Comparison of ENCODE assay signal across 8 mouse cellular contexts in genomic region chr5:110177021-110177420, GRCm38 (mm10). TPM values are rescaled to one million over a fixed set of nuclear protein-coding genes. Genes with fewer than 3 reads are reported as not detected.
A peak's percentile ranks its signal among the peaks of the same experiment; 100 is the strongest.
DNase-seq lines count a peak whose midpoint lies in the region; ATAC-seq and TF ChIP-seq lines count a peak whose summit lies in the region.

No protein-coding gene starts in this region.

- no peaks in the 10 kb centered on the region for H3K27me3 ChIP-seq in hindbrain, postnatal 0 days (ENCODE audit: insufficient read depth, low read length)
- no peaks in the 10 kb centered on the region for H3K27me3 ChIP-seq in midbrain, embryonic 16.5 days (ENCODE audit: control insufficient read depth, insufficient read depth, low read depth, low read length)

- under 1% methylated on average over 19 of the region's 19 CpGs for WGBS in lung, adult 2 months
- 3% methylated on average over 19 of the region's 19 CpGs for WGBS in hindbrain, postnatal 0 days
- 6% methylated on average over 19 of the region's 19 CpGs for WGBS in midbrain, embryonic 16.5 days

- H3K4me3 ChIP-seq in lung, adult 2 months (replicated peaks; ENCODE audit: extremely low read depth, low read depth, low read length), result peak overlapping the region; percentile 84
- H3K4me3 ChIP-seq in hindbrain, postnatal 0 days (ENCODE audit: low read length), result peak overlapping the region; percentile 91
- peak overlapping the region; percentile 96 for H3K4me3 ChIP-seq in midbrain, embryonic 16.5 days (ENCODE audit: low read depth, low read length)

- no peak for TF ChIP-seq POLR2A in lung, adult 2 months (IDR thresholded peaks at IDR 0.05; ENCODE audit: borderline replicate concordance, extremely low read depth, low read depth, low read length)

- H3K27ac ChIP-seq in hindbrain, postnatal 0 days, result peak overlapping the region; percentile 78
- H3K27ac ChIP-seq in midbrain, embryonic 16.5 days (ENCODE audit: low read length), result peak overlapping the region; percentile 85

- no peaks in the 10 kb centered on the region for H3K9me3 ChIP-seq in hindbrain, postnatal 0 days (ENCODE audit: low read length)
- H3K9me3 ChIP-seq in midbrain, embryonic 16.5 days (replicated peaks; ENCODE audit: control insufficient read depth, low read length, poor library complexity, severe bottlenecking), result no peaks in the 10 kb centered on the region

- H3K4me1 ChIP-seq in lung, adult 2 months (ENCODE audit: control insufficient read depth, insufficient read depth, low read length), result peaks cover 4% of the 10 kb centered on the region; the same call in 1 of the 2 replicates
- H3K4me1 ChIP-seq in hindbrain, postnatal 0 days (ENCODE audit: insufficient read depth, low read length), result peaks cover 9% of the 10 kb centered on the region; the same call in 1 of the 2 replicates
- peaks cover 14% of the 10 kb centered on the region for H3K4me1 ChIP-seq in midbrain, embryonic 16.5 days (ENCODE audit: control insufficient read depth, insufficient read depth, low read length)

- peaks cover 1% of the 10 kb centered on the region; the same call in 1 of the 2 replicates for H3K36me3 ChIP-seq in hindbrain, postnatal 0 days (ENCODE audit: insufficient read depth, low read length)
- H3K36me3 ChIP-seq in midbrain, embryonic 16.5 days (ENCODE audit: control insufficient read depth, insufficient read depth, low read length), result 0 out of 2 replicates have a peak, but pooled peaks cover 6% of the 10 kb centered on the region

- no peak for DNase-seq in lung, adult 2 months
- no peak for DNase-seq in lung, postnatal 4 days
- DNase-seq in hindbrain, postnatal 0 days (ENCODE audit: low spot score), result no peak
- no peak for DNase-seq in natural killer cell, adult 2 months (ENCODE audit: low spot score in 2 of 2)
- no peak for DNase-seq in gastrocnemius, postnatal 4 days (ENCODE audit: low spot score in 2 of 2)
- no peak for DNase-seq in kidney, postnatal 4 days

- ATAC-seq in common myeloid progenitor, adult 5-6 weeks (replicated peaks; ENCODE audit: low read depth, poor library complexity, severe bottlenecking), result peak; percentile 26
- ATAC-seq in hindbrain, postnatal 0 days, result no peak; the same call in 1 of the 2 replicates
- ATAC-seq in midbrain, embryonic 16.5 days, result no peak

- peak overlapping the region; percentile 92 for H3K9ac ChIP-seq in hindbrain, postnatal 0 days (replicated peaks; ENCODE audit: low read length)
- H3K9ac ChIP-seq in midbrain, embryonic 16.5 days (ENCODE audit: low read depth, low read length), result peak overlapping the region; percentile 85

- no peak for TF ChIP-seq CTCF in lung, adult 2 months (IDR thresholded peaks at IDR 0.05; ENCODE audit: insufficient read depth, low read length)
- no peak for TF ChIP-seq CTCF in hindbrain, postnatal 0 days (IDR thresholded peaks at IDR 0.05; ENCODE audit: low read depth)

- peak overlapping the region; percentile 81 for H3K4me2 ChIP-seq in hindbrain, postnatal 0 days (ENCODE audit: low read depth, low read length)
- H3K4me2 ChIP-seq in midbrain, embryonic 16.5 days (ENCODE audit: low read length), result peak overlapping the region; percentile 95

RNA-seq across cellular contexts. Expression of gene Golga3, which starts 0.5 kb away (rescaled TPM):
- polyA plus RNA-seq in lung, adult 2 months (2012; rRNA removed), result 8.6 and 11.1 TPM in 2 replicates
- 23.5 and 35.6 TPM in 2 replicates for total RNA-seq in common myeloid progenitor, adult 5-6 weeks (2017)
- total RNA-seq in hindbrain, postnatal 0 days (2014; rRNA removed), result 13.9 and 15.9 TPM in 2 replicates
- polyA plus RNA-seq in hindbrain, postnatal 0 days (2015; fragmentation: Nextera tagmentation; extraction: Ambion mirVana), result 17.2 and 18.0 TPM in 2 replicates
- polyA plus RNA-seq in midbrain, embryonic 16.5 days (2015; fragmentation: Nextera tagmentation; extraction: Ambion mirVana), result 24.7 and 25.7 TPM in 2 replicates
- total RNA-seq in gastrocnemius, postnatal 4 days (2021), result 10 to 100 TPM; 43.8 to 46.8 TPM

RNA-seq across cellular contexts. Expression of gene Chfr, which starts 41.4 kb away (rescaled TPM):
- polyA plus RNA-seq in lung, adult 2 months (2012; rRNA removed), result 46.3 and 48.0 TPM in 2 replicates
- total RNA-seq in common myeloid progenitor, adult 5-6 weeks (2017), result 46.9 and 66.0 TPM in 2 replicates
- total RNA-seq in hindbrain, postnatal 0 days (2014; rRNA removed), result 49.5 and 66.3 TPM in 2 replicates
- 52.3 and 55.8 TPM in 2 replicates for polyA plus RNA-seq in hindbrain, postnatal 0 days (2015; fragmentation: Nextera tagmentation; extraction: Ambion mirVana)
- polyA plus RNA-seq in midbrain, embryonic 16.5 days (2015; fragmentation: Nextera tagmentation; extraction: Ambion mirVana), result 81.7 and 86.8 TPM in 2 replicates
- total RNA-seq in gastrocnemius, postnatal 4 days (2021), result 10 to 100 TPM; 24.8 to 27.6 TPM

RNA-seq across cellular contexts. Expression of gene Ankle2, which starts 53.8 kb away (rescaled TPM):
- 9.0 and 10.2 TPM in 2 replicates for polyA plus RNA-seq in lung, adult 2 months (2012; rRNA removed)
- total RNA-seq in common myeloid progenitor, adult 5-6 weeks (2017), result 55.2 and 75.7 TPM in 2 replicates
- 21.2 and 25.0 TPM in 2 replicates for total RNA-seq in hindbrain, postnatal 0 days (2014; rRNA removed)
- polyA plus RNA-seq in hindbrain, postnatal 0 days (2015; fragmentation: Nextera tagmentation; extraction: Ambion mirVana), result 19.6 and 20.5 TPM in 2 replicates
- 18.7 and 24.1 TPM in 2 replicates for polyA plus RNA-seq in midbrain, embryonic 16.5 days (2015; fragmentation: Nextera tagmentation; extraction: Ambion mirVana)
- 10 to 100 TPM; 35.1 to 40.3 TPM for total RNA-seq in gastrocnemius, postnatal 4 days (2021)
